Mouse (Mus musculus) embryonic fibroblast, embryonic 13.5 days (primary cell): ENCODE measurements around the gene Rnf41.

Experiments
- CTCF ChIP-seq: IDR thresholded peaks from 2 replicates; pipeline ENCODE4 v1.5.1; 2011; ENCODE audit warnings: mild to moderate bottlenecking, control low read depth, low read length, moderate library complexity, borderline replicate concordance; ENCODE audit not compliant: insufficient read depth
- POLR2A ChIP-seq: IDR thresholded peaks from 2 replicates; pipeline ENCODE4 v1.6.1; 2011; ENCODE audit warnings: low read depth, mild to moderate bottlenecking, control low read depth, low read length, moderate library complexity

DNA sequence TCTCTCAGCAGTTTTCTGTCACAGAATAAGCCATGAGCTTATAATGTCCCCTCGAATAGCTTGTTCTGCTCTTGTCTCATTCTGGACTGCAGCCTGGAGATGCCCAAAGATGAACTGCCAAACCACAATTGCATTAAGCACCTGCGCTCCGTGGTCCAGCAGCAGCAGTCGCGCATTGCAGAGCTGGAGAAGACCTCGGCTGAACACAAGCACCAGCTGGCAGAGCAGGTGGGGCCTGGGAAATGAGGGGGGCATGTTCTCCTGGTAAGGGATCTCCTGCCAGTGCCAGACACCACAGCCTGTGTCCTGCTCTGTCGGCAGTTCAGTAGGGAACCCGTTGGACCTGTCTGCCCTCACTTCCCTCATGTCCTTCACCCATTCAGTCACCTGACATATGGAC lies 24.9 kb downstream of the Rnf41 start:
- TF ChIP-seq POLR2A (no peak), CTCF (no peak)
